Mouse (Mus musculus): ENCODE measurements around the gene Slc34a1. TPM values are rescaled to one million over a fixed set of nuclear protein-coding genes. Genes with fewer than 3 reads are reported as not detected.

Gene Slc34a1
- total RNA-seq, 2 experiments from 2014 or later: 0.25 to 0.49 TPM

- H3K4me3 ChIP-seq: peak overlapping the region; percentile 92
Observed at GRCm38 (mm10) chr13:55446483-55447105, 48.6 kb downstream of the Slc34a1 start.

DNA sequence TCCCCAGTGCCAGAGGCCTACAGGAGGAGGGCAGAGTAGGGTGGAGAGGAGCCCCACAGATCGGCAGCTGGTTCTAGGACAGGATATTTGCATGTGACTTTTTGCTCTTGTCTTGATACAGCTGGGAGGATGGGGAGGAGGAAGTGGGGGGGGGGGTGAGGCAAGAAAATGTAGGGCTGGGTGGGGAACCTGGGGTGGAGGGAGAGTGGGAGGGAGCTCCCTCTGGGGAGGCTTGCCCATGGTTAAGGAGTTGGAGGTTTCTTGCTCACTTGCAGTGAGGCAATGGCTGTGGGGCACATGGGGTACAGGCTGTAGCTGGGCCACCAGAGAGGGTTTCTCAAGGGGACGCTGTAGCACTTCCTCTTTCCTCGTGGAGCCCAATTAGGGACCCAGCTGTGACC is 49.6 kb downstream of the Slc34a1 start:
- TF ChIP-seq CTCF (IDR thresholded peaks at IDR 0.05): no peak
- Histone ChIP-seq H3K4me3 (no peak overlapping the region), H3K27ac (no peak overlapping the region)
- intact Hi-C loops (cut with DNase I): no loop called here
- DNase-seq (ENCODE audit: extremely low spot score in 1 of 2, low spot score in 2 of 2): no peak

More at GRCm38 (mm10) chr13:55446483-55447105, 48.6 kb downstream of the Slc34a1 start:
- intact Hi-C loops (cut with DNase I): no loop called here
- DNase-seq (ENCODE audit: extremely low spot score in 1 of 2, low spot score in 2 of 2): no peak
- H3K27ac ChIP-seq: no peak overlapping the region
- no peak for TF ChIP-seq CTCF (IDR thresholded peaks at IDR 0.05)

GRCm38 (mm10) chr13:55448131-55448530 is 50.1 kb downstream of the Slc34a1 start:
- Histone ChIP-seq H3K4me3 (no peak overlapping the region), H3K27ac (no peak overlapping the region)
- intact Hi-C loops (cut with DNase I): no loop called here
- no peak for DNase-seq (ENCODE audit: extremely low spot score in 1 of 2, low spot score in 2 of 2)
- no peak for TF ChIP-seq CTCF (IDR thresholded peaks at IDR 0.05)

DNA sequence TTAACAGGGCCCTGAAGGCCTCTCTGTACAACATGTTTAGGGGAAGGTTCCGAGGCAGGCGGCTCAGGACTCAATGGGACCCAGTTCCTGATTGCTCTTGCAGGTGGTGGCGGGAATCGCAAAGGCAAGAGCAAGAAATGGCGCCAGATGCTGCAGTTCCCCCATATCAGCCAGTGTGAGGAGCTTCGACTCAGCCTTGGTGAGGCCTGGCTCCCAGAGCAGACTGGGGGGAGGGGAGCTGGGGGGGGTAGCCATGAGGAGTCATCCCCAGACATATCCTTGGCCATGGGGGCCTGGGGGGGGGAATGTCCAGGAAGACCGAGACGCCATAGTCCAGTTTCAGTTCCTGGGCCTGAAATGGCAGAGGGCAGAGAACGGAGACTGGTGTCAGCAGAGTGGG is 51.2 kb downstream of the Slc34a1 start:
- no peak for TF ChIP-seq CTCF (IDR thresholded peaks at IDR 0.05)
- intact Hi-C loops (cut with DNase I): no loop called here
- H3K27ac ChIP-seq: no peak overlapping the region
- no peak overlapping the region for H3K4me3 ChIP-seq
- DNase-seq (ENCODE audit: extremely low spot score in 1 of 2, low spot score in 2 of 2): no peak

DNA sequence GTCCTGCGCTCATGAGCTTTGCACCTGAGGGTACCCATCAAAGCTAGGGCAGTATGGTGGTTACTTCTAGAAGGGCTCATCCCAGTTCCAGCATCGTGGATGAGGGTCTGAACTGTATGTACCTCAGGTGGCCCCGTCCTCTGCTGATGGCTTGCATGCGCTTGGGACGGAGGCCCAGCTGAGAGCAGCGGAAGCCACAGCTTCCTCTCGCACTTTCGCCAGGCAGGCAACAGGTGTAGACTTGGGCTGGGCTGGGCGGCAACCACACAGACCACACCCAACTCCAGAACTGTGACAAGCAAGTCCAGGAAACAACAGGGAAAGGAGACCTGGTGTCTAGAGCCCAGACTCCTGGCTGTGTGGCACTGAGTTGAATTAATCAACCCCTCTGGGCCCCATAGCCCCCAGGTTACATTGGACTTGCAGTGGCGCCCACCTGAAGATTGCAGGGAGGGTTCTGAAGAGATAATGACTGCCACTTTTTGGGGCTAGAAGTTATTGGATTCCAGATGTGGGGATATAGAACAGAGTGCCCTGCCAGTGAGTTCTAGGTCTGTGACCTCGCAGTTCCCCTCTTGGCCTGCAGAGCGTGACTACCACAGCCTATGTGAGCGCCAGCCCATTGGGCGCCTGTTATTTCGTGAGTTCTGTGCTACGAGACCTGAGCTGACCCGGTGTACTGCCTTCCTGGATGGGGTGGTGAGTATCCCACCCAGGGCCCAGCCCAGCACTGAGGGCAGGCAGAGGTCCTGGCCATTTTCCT is 51.9 kb downstream of the Slc34a1 start:
- intact Hi-C loops (cut with DNase I): no loop called here
- no peak for DNase-seq (ENCODE audit: extremely low spot score in 1 of 2, low spot score in 2 of 2)
- Histone ChIP-seq H3K27ac (no peak overlapping the region), H3K4me3 (no peak overlapping the region)
- TF ChIP-seq CTCF (IDR thresholded peaks at IDR 0.05): peak; percentile 5; the same call in 1 of the 2 replicates

DNA sequence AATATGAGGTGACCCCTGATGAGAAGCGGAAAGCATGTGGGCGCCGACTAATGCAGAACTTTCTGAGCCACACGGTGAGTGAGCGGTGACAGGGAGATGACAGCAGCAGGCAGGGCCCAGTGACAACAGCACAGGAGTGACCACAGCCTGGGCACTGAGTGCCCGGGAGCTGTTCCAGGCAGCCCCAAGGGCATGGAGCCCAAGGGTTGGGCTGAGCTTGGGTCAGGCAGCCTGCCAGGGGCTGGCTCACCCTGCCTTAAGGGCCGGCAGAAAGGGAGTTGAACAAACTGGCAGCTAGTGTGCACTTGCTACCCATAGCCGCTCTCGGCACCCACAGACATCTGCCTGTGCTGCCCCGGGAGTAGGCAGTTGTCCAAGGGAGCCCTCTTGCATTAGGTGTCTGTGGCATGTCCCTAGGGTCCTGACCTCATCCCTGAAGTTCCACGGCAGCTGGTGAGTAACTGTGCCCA is 52.6 kb downstream of the Slc34a1 start:
- H3K27ac ChIP-seq: no peak overlapping the region

GRCm38 (mm10) chr13:55451296-55451695 is 53.3 kb downstream of the Slc34a1 start:
- no peak overlapping the region for H3K27ac ChIP-seq
- no peak for TF ChIP-seq CTCF (IDR thresholded peaks at IDR 0.05)
- DNase-seq (ENCODE audit: extremely low spot score in 1 of 2, low spot score in 2 of 2): no peak
- intact Hi-C loops (cut with DNase I): no loop called here
- no peak overlapping the region for H3K4me3 ChIP-seq

More for the DNA sequence above, 52.6 kb downstream of the Slc34a1 start:
- intact Hi-C loops (cut with DNase I): no loop called here
- DNase-seq (ENCODE audit: extremely low spot score in 1 of 2, low spot score in 2 of 2): peak; percentile 42 to 59
- H3K4me3 ChIP-seq: no peak overlapping the region
- no peak for TF ChIP-seq CTCF (IDR thresholded peaks at IDR 0.05)

- intact Hi-C loops (cut with DNase I): no loop called here
- DNase-seq (ENCODE audit: extremely low spot score in 1 of 2, low spot score in 2 of 2): no peak
- H3K27ac ChIP-seq: no peak overlapping the region
- no peak for TF ChIP-seq CTCF (IDR thresholded peaks at IDR 0.05)
- H3K4me3 ChIP-seq: no peak overlapping the region
Observed at GRCm38 (mm10) chr13:55451785-55452549, 54.0 kb downstream of the Slc34a1 start.

DNA sequence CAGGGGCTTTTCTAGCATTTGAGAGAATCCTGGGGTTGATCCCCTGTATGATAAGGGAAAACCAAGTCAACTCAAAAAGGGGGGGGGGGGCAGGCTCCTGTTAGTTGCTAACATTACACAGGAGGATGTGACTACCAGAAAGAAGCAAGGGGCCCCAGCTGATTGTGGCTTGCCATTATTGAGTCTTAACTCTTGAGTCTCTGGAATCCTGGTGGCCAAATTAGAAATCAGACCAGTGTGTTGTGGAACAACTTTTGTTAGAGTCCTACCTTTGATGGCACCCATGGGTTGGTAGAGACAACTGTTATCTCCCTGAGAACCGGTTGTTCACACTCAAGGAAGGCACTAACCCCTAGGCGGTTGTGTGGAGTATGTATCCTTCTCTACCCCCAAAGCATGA is 65.0 kb downstream of the Slc34a1 start:
- intact Hi-C loops (cut with DNase I): no loop called here
- no peak for DNase-seq (ENCODE audit: extremely low spot score in 1 of 2, low spot score in 2 of 2)
- TF ChIP-seq CTCF (IDR thresholded peaks at IDR 0.05): no peak
- Histone ChIP-seq H3K27ac (no peak overlapping the region; the same call in 1 of the 2 replicates), H3K4me3 (no peak overlapping the region)

DNA sequence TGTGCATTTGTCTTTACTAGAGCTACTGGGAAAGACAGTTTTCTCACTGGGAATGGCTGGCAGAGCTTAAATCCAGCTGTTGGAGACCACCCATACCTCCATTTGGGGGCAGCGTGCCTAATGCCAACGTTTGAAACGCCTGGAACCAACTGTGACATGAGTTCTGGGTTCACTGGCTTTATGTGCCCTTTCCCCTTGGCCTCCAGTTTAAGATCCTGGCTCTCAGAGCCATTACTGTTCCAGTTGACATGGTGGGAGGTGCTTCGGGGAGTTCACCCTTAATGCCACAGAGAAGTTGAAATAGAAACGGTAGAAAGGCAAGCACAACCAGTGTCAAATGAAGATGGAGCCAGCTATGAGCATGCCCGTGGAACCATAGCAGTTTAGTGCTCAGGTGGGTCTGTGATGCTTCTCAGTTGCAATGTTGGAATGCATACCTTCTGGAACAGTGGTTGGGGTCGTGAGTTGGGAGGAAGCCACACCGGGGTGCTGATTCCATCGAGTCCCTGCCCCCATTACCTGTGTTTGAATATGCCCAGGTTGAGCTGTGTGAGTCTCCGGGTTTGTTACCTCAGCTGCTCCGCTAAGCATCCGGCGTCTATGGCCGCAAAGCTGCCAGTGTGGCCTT is 65.5 kb downstream of the Slc34a1 start:
- TF ChIP-seq CTCF (IDR thresholded peaks at IDR 0.05): no peak
- peak overlapping the region; percentile 94 for H3K4me3 ChIP-seq
- no peak for DNase-seq (ENCODE audit: extremely low spot score in 1 of 2, low spot score in 2 of 2)
- intact Hi-C loops (cut with DNase I): loop anchor here (2.0 kb wide), 1 partner anchor 19 kb away; the partner anchor contains the start of gene Grk6
- peak overlapping the region; percentile 99 for H3K27ac ChIP-seq

Data from left cerebral cortex, adult 2 months (tissue).